Mouse (Mus musculus) central nervous system, embryonic 18 days (tissue): ENCODE measurements around the gene Olfr987. TPM values are rescaled to one million over a fixed set of nuclear protein-coding genes. Genes with fewer than 3 reads are reported as not detected.

Experiments
- polyA plus RNA-seq: library from polyadenylated mRNA; depleted of rRNA; stranded (reverse); fragments of >200 nt; gene quantifications from 2 replicates; pipeline ENCODE4 v1.2.3, GENCODE M21; 2012; rRNA removed

Gene Olfr987
- not detected in 2 replicates for polyA plus RNA-seq

DNA sequence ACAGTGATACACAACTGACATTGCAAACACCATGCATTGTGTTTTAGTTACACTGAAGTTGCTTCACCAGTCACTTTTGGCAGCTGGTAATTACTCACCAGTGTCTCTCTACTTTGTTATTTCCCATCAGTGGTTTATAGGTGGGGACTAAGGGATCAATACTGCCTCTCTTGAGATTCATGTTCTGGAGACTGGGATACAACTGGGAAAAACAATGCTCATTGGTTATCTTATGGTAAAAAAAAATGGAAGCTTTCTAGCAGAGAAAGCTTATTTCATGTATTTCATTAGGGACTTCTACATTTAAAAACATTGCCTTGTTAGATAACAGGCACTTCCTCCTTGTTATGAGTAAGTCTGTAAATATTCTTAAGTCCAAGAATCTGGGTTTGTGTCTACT is at the start of gene Olfr987:
TSS of gene Olfr987 (minus strand) at position 101 of the 400 bp plus-strand sequence.

DNA sequence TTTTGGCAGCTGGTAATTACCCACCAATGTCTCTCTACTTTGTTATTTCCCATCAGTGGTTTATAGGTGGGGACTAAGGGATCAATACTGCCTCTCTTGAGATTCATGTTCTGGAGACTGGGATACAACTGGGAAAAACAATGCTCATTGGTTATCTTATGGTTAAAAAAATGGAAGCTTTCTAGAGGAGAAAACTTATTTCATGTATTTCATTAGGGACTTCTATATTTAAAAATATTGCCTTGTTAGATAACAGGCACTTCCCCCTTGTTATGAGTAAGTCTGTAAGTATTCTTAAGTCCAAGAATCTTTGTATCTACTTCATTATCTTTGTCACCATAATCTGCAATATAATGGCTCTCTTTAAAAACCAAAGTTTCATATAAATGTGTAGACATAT is 24.0 kb upstream of the Olfr987 start, which contains the start of gene Olfr988:
TSS of gene Olfr988 (minus strand) at position 101 of the 400 bp plus-strand sequence.

Other genes starting within 250 kb of the Olfr987 start
- gene Aplnr, start 203.1 kb downstream of the Olfr987 start, polyA plus RNA-seq = 13.4 and 13.9 TPM in 2 replicates
- 30.6 and 31.7 TPM in 2 replicates for gene Lrrc55, start 142.1 kb downstream of the Olfr987 start, polyA plus RNA-seq
- gene Olfr988, start 23.9 kb upstream of the Olfr987 start, polyA plus RNA-seq = not detected in 2 replicates
- gene Olfr992, start 70.2 kb upstream of the Olfr987 start, polyA plus RNA-seq = not detected in 2 replicates
- gene Olfr993, start 75.6 kb upstream of the Olfr987 start, polyA plus RNA-seq = not detected in 2 replicates
- not detected in 2 replicates for gene Olfr994, start 97.1 kb upstream of the Olfr987 start, polyA plus RNA-seq
- not detected in 2 replicates for gene Olfr995, start 104.3 kb upstream of the Olfr987 start, polyA plus RNA-seq
- gene 4833423E24Rik, start 179.7 kb upstream of the Olfr987 start, polyA plus RNA-seq = 0.12 and 0.29 TPM in 2 replicates
- not detected in 2 replicates for gene Olfr996, start 239.9 kb upstream of the Olfr987 start, polyA plus RNA-seq
- gene Olfr998, start 249.6 kb upstream of the Olfr987 start, polyA plus RNA-seq = not detected in 2 replicates